Mouse (Mus musculus): ENCODE measurements around the gene Dmap1.

Dmap1 gene

GRCm38 (mm10) chr4:117681931-117682461, at the start of gene Dmap1:
Dmap1 (minus strand) TSS chr4:117682273.
- peak; percentile 81 for DNase-seq (ENCODE audit: inconsistent ontology term)

DNA sequence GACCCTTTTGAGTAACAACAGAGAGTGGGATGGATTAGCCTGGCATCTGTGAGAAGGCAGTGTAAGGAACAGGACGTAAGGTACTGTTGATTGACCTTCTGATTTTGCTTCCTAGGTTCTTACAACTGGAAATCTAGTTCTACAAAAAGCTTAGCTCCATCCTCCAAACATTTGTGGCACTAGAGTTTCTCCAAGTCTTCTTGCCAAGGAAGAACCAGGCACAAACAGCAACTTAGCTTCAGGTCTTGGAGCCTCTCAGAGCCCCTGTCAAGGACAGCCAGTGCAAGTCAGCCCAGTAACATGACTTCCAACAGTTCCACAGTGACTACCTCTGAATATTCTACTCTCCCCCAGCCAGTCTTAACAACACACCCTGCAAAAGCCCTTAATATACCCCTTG, 42.0 kb upstream of the Dmap1 start, which contains the start of gene Gm12845:
Gene Gm12845 (plus strand): TSS at position 301 of the 400 bp plus-strand sequence.
- no peak for DNase-seq (ENCODE audit: inconsistent ontology term)

- no peak for DNase-seq (ENCODE audit: inconsistent ontology term)
Observed at GRCm38 (mm10) chr4:117713303-117714098, 31.4 kb upstream of the Dmap1 start.

GRCm38 (mm10) chr4:117712314-117712713, 30.2 kb upstream of the Dmap1 start:
- no peak for DNase-seq (ENCODE audit: inconsistent ontology term)

GRCm38 (mm10) chr4:117708780-117709550, 26.9 kb upstream of the Dmap1 start:
- no peak for DNase-seq (ENCODE audit: inconsistent ontology term)

- peak; percentile 17 for DNase-seq (ENCODE audit: inconsistent ontology term)
Observed at GRCm38 (mm10) chr4:117705361-117705760, 23.3 kb upstream of the Dmap1 start.

DNA sequence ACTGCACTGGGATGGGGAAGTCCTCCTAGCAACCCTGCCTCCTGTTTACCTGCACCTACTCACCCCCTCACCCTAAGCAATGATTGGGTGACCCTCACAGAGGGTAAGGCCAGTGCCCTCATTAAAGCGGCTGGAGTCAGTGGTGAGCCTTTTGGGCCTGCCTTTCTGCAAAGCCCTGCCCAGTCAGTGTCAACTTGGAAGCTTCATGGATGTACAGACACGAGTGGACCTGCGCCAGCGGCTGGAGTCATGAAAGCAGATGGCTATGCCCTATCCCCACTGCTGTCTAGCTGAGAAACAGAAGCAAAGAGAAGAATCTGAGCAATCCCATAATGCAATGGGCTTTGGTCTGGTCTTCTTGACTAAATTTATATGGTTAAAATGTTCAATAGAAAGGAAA, 4.3 kb upstream of the Dmap1 start:
- DNase-seq (ENCODE audit: inconsistent ontology term) = no peak

DNA sequence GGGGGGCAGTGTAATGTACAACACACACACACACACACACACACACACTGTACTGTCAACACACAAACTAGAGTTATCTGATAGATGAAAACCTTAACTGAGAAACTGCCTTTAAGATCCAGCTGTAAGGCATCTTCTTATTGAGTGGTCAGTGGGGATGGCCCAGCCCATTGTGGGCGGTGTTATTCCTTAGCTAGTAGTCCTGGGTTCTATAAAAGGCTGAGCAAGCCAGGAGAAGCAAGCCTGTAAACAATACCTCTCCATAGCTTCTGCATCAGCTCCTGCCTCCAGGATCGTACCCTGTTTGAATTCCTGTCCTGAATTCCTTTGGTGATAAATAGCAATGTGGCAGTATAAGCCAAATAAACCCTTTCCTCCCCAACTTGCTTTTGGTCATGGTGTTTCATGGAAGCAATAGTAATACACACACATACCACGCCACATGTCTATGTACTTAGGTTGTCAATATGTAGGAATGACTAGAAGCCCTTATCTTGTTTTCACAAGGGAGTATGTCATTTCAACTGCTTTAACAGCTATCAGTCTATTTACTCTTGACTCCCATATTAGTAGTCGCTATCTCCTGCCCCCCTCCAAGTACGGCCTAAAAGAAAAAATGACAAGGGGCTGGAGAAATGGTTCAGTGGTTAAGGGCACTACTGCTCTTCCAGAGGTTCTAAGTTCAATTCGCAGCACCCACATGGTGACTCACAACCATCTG, 1.1 kb upstream of the Dmap1 start:
- no peak for DNase-seq (ENCODE audit: inconsistent ontology term)

- DNase-seq (ENCODE audit: inconsistent ontology term) = no peak
Observed at GRCm38 (mm10) chr4:117682463-117682862, 390 bp upstream of the Dmap1 start.

DNA sequence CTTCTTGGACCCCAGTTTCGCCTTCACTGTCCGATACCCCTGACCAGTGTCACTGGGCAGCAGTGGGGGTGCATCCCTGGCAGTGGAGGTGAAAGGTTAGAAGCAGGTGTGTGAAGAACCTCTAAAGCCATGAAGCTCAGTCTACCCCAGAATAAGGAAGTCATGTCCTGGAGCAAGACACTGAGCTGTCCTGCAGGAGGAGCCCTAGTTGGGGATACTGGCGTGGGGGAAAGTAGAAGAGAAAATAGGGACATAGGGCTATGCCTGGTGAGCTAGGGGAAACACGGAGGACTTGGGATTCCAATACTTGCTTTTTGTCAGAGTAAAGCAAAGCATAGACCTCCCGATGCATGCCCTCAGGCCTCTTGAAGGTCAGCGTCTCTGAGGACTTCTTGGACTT, 1.1 kb downstream of the Dmap1 start:
- no peak for DNase-seq (ENCODE audit: inconsistent ontology term)

- peak; percentile 47 for DNase-seq (ENCODE audit: inconsistent ontology term)
Observed at GRCm38 (mm10) chr4:117676903-117677302, 5.2 kb downstream of the Dmap1 start.

DNA sequence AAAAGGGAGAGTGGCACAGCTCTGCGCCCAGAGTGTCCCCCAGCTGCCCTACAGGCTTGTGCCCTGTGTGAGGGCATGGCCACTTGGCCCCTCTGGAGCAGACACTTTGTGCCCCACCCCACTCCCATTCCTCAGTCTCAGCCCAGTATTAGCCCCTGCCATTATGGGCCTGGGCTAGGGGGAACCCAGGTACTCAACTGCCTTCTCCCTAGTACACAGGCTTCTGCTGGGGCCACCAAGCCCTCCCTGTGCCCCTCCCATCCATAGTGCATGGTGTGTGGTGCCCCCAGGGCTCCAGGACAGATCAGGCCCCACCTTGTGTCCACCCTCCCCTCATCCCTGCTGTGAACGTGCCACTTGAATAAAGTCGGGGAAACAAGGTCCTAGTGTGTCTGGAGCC, 8.2 kb downstream of the Dmap1 start:
- DNase-seq (ENCODE audit: inconsistent ontology term) = no peak

DNA sequence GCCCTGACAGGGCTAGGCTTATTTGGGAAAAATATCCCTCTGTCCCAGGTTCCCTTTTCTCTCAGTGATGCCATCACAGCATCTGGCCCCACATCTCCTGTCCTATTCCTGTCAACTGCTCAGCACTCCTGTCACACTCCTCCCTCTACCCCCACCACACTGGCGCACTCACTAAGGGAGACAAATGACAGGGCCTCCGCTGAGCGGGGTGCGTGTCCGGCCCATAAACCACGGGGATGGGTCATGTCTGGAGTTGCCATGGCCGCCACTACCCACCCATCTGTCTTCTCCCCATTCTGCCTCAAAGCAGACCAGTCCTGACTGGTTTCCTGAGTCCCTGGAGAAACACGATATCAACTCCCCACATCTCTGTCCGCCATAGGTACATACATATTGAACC, 10.0 kb downstream of the Dmap1 start:
- DNase-seq (ENCODE audit: inconsistent ontology term) = no peak

DNA sequence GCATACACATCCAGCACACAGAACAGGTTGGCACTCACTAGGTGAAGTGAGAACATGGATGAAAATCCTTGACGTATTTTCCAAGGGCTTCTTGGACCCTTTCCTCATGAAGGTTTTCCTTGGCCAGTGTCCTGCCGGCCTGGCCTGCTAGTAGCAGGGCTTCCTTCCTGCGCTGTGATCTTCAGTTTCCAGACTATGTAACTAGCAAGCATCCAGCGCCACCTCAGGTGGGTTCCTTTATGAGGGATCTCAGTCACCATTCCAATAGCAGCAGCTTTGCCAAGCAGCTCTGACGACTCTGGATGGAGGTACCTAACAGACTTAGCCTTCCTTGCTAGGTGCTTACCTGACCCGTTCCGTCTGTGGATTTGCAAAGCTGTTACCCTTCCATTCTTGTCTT, 12.2 kb downstream of the Dmap1 start:
- no peak for DNase-seq (ENCODE audit: inconsistent ontology term)

- DNase-seq (ENCODE audit: inconsistent ontology term) = no peak
Observed at GRCm38 (mm10) chr4:117666054-117666453, 16.0 kb downstream of the Dmap1 start.

- peak; percentile 98 for DNase-seq (ENCODE audit: inconsistent ontology term)
Observed at GRCm38 (mm10) chr4:117665531-117665930, 16.5 kb downstream of the Dmap1 start.

DNA sequence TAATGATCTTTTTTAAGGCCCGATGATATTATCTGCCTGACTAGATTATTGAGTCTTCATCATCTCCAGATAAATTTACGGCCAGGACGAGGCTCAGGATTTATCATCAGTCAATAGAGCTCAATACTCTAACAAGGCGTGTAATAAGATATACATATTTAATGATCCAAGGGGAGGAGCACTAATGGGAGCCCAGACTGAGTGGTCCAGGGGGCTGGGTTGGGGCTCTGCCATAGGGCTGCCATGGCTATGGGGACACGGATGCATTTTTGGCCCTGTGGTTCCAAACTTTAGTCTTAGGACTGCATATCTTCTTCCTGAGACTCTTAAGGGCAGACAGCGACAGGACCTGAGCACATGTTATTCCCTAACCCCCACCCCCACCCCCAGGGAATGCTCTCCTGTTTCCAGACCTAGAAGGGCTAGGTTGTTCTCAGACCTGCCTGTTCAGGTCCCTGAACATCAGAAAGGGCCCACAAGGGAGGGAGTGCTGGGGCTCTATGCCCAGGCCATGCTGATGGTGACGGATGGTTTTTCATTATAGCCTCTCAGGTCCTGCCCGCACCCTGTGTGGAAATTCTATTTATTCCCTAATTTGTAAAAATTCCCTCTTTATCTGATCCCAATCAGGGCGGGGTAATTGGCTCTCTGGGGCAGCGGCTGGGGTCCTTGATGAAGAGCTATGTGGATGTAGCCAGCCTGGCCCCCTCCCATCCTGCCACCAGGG, 17.5 kb downstream of the Dmap1 start:
- DNase-seq (ENCODE audit: inconsistent ontology term) = no peak

- DNase-seq (ENCODE audit: inconsistent ontology term) = no peak
Observed at GRCm38 (mm10) chr4:117660001-117660400, 22.1 kb downstream of the Dmap1 start.

GRCm38 (mm10) chr4:117658582-117659444, 23.3 kb downstream of the Dmap1 start:
- DNase-seq (ENCODE audit: inconsistent ontology term) = no peak

DNA sequence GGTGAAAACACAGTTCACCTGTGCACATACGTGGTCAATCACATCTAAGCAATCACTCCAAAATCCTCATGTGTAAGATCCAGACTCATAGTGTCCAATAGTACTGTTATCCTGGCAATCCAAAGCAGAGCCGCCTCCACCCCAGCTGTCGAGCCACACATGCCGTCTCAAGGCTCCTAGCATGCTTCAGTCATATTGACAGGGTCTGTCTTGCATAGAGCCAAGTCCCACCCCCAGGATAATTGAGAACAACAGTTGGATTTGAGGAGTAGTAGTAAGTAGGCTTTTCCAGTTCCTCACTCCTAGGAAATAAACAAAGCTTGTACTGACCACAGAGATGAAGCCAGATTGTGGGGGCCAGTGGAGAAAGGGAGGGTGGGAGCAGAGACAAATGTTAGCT, 24.4 kb downstream of the Dmap1 start:
- DNase-seq (ENCODE audit: inconsistent ontology term) = no peak

Measured in Muller cell, postnatal 12 days (primary cell).